Mouse (Mus musculus): ENCODE data around the gene Galr2.

- peak; percentile 68 for TF ChIP-seq CTCF (IDR thresholded peaks at IDR 0.05; ENCODE audit: insufficient read depth, low read length)
- 0 out of 2 replicates have a peak, but pooled peaks have one; percentile 11 for TF ChIP-seq POLR2A (IDR thresholded peaks at IDR 0.05; ENCODE audit: borderline replicate concordance, extremely low read depth, low read depth, low read length)
Measured at GRCm38 (mm10) chr11:116318719-116319659, 38.2 kb downstream of the Galr2 start.
